Mouse (Mus musculus): ENCODE results near the gene Sec14l5.

Sec14l5 gene

GRCm38 (mm10) chr16:5147037-5147385 lies at the start of gene Sec14l5:
TSS of gene Sec14l5 (plus strand) at chr16:5147109.
- in situ Hi-C loops (cut with MboI) = no loop called here

- in situ Hi-C loops (cut with MboI) = no loop called here
These were observed 45.9 kb upstream of the Sec14l5 start for GRCm38 (mm10) chr16:5101000-5101399.

GRCm38 (mm10) chr16:5109877-5110276 lies 37.0 kb upstream of the Sec14l5 start:
- in situ Hi-C loops (cut with MboI) = no loop called here

- in situ Hi-C loops (cut with MboI) = no loop called here
These were observed 35.9 kb upstream of the Sec14l5 start for GRCm38 (mm10) chr16:5111021-5111420.

- in situ Hi-C loops (cut with MboI) = no loop called here
These were observed 33.8 kb upstream of the Sec14l5 start for GRCm38 (mm10) chr16:5113002-5113550.

- in situ Hi-C loops (cut with MboI) = no loop called here
These were observed 33.3 kb upstream of the Sec14l5 start for GRCm38 (mm10) chr16:5113582-5113981.

GRCm38 (mm10) chr16:5119385-5119784 lies 27.5 kb upstream of the Sec14l5 start:
- in situ Hi-C loops (cut with MboI) = no loop called here

- in situ Hi-C loops (cut with MboI) = no loop called here
These were observed 27.1 kb upstream of the Sec14l5 start for GRCm38 (mm10) chr16:5119845-5120244.

- in situ Hi-C loops (cut with MboI) = no loop called here
These were observed 23.4 kb upstream of the Sec14l5 start for GRCm38 (mm10) chr16:5123476-5123875.

GRCm38 (mm10) chr16:5130196-5130595 lies 16.7 kb upstream of the Sec14l5 start:
- in situ Hi-C loops (cut with MboI) = loop anchor here (10.0 kb wide), 1 partner anchor 145 kb away; no protein-coding TSS in a partner anchor

- in situ Hi-C loops (cut with MboI) = loop anchor here (10.0 kb wide), 1 partner anchor 146 kb away; no protein-coding TSS in a partner anchor
These were observed 16.1 kb upstream of the Sec14l5 start for GRCm38 (mm10) chr16:5130766-5131165.

GRCm38 (mm10) chr16:5131251-5131922 lies 15.5 kb upstream of the Sec14l5 start:
- in situ Hi-C loops (cut with MboI) = loop anchor here (10.0 kb wide), 1 partner anchor 147 kb away; no protein-coding TSS in a partner anchor

GRCm38 (mm10) chr16:5132401-5132801 lies 14.5 kb upstream of the Sec14l5 start, which contains the start of gene Ppl:
TSS of gene Ppl (minus strand) at chr16:5132421.
- in situ Hi-C loops (cut with MboI) = loop anchor here (10.0 kb wide), 1 partner anchor 148 kb away; no protein-coding TSS in a partner anchor

- in situ Hi-C loops (cut with MboI) = loop anchor here (10.0 kb wide), 1 partner anchor 150 kb away; no protein-coding TSS in a partner anchor
These were observed 12.1 kb upstream of the Sec14l5 start for GRCm38 (mm10) chr16:5134623-5135330.

GRCm38 (mm10) chr16:5135551-5136261 lies 11.2 kb upstream of the Sec14l5 start:
- in situ Hi-C loops (cut with MboI) = loop anchor here (10.0 kb wide), 1 partner anchor 151 kb away; no protein-coding TSS in a partner anchor

- in situ Hi-C loops (cut with MboI) = loop anchor here (10.0 kb wide), 1 partner anchor 152 kb away; no protein-coding TSS in a partner anchor
These were observed 10.4 kb upstream of the Sec14l5 start for GRCm38 (mm10) chr16:5136505-5136904.

- in situ Hi-C loops (cut with MboI) = loop anchor here (10.0 kb wide), 1 partner anchor 152 kb away; no protein-coding TSS in a partner anchor
These were observed 9.8 kb upstream of the Sec14l5 start for GRCm38 (mm10) chr16:5137006-5137540.

- in situ Hi-C loops (cut with MboI) = loop anchor here (10.0 kb wide), 1 partner anchor 155 kb away; no protein-coding TSS in a partner anchor
These were observed 7.2 kb upstream of the Sec14l5 start for GRCm38 (mm10) chr16:5139741-5140140.

GRCm38 (mm10) chr16:5145570-5145969 lies 1.3 kb upstream of the Sec14l5 start:
- in situ Hi-C loops (cut with MboI) = no loop called here

GRCm38 (mm10) chr16:5146367-5147036 lies 407 bp upstream of the Sec14l5 start:
- in situ Hi-C loops (cut with MboI) = no loop called here

GRCm38 (mm10) chr16:5150544-5150943 lies 3.6 kb downstream of the Sec14l5 start:
- in situ Hi-C loops (cut with MboI) = no loop called here
